Mouse (Mus musculus): ENCODE results near the gene Gm17660. TPM values are rescaled to one million over a fixed set of nuclear protein-coding genes. Genes with fewer than 3 reads are reported as not detected.

The Gm17660 gene
- polyA plus RNA-seq, 1 experiment: not detected

- H3K4me1 ChIP-seq (ENCODE audit: control insufficient read depth, insufficient read depth, low read length): 0 out of 2 replicates have a peak, but pooled peaks cover 2% of the 10 kb centered on the region
- H3K27ac ChIP-seq (ENCODE audit: insufficient read depth, low read length): peak overlapping the region; percentile 80
- WGBS: 6% methylated on average over 19 of the region's 19 CpGs
- peak overlapping the region; percentile 76 for H3K4me3 ChIP-seq (replicated peaks; ENCODE audit: insufficient read depth, low read depth, low read length)
- no peak for DNase-seq
- no peak for TF ChIP-seq CTCF (IDR thresholded peaks at IDR 0.05; ENCODE audit: borderline replicate concordance, insufficient read depth, low read depth, low read length)
- H3K27me3 ChIP-seq (ENCODE audit: control insufficient read depth, insufficient read depth, low read length): no peaks in the 10 kb centered on the region
These were observed 30.0 kb downstream of the Gm17660 start for GRCm38 (mm10) chr5:104047200-104048105.

GRCm38 (mm10) chr5:104046256-104047199, 30.9 kb downstream of the Gm17660 start, which contains the start of gene Nudt9:
TSS of gene Nudt9 (plus strand) at chr5:104046306.
- DNase-seq: peak; percentile 97 to 98
- 0 out of 2 replicates have a peak, but pooled peaks cover 2% of the 10 kb centered on the region for H3K4me1 ChIP-seq (ENCODE audit: control insufficient read depth, insufficient read depth, low read length)
- peak within 1 kb of the TSS; percentile 80 for H3K27ac ChIP-seq (ENCODE audit: insufficient read depth, low read length)
- 4% methylated on average over 90 of the region's 90 CpGs for WGBS
- TF ChIP-seq POLR2A (IDR thresholded peaks at IDR 0.05; ENCODE audit: borderline replicate concordance, insufficient read depth, low read length): peak; percentile 65
- TF ChIP-seq CTCF (IDR thresholded peaks at IDR 0.05; ENCODE audit: borderline replicate concordance, insufficient read depth, low read depth, low read length): no peak
- H3K27me3 ChIP-seq (ENCODE audit: control insufficient read depth, insufficient read depth, low read length): no peaks in the 10 kb centered on the region
- peak within 1 kb of the TSS; percentile 85 for H3K4me3 ChIP-seq (replicated peaks; ENCODE audit: insufficient read depth, low read depth, low read length)

GRCm38 (mm10) chr5:104043704-104044103, 33.7 kb downstream of the Gm17660 start:
- TF ChIP-seq CTCF (IDR thresholded peaks at IDR 0.05; ENCODE audit: borderline replicate concordance, insufficient read depth, low read depth, low read length) (no peak), POLR2A (IDR thresholded peaks at IDR 0.05; ENCODE audit: borderline replicate concordance, insufficient read depth, low read length) (no peak)
- Histone ChIP-seq H3K4me1 (ENCODE audit: control insufficient read depth, insufficient read depth, low read length) (0 out of 2 replicates have a peak, but pooled peaks cover 2% of the 10 kb centered on the region), H3K27ac (ENCODE audit: insufficient read depth, low read length) (no peak overlapping the region), H3K27me3 (ENCODE audit: control insufficient read depth, insufficient read depth, low read length) (no peaks in the 10 kb centered on the region), H3K4me3 (replicated peaks; ENCODE audit: insufficient read depth, low read depth, low read length) (no peak overlapping the region)
- 70% methylated on average over 2 of the region's 2 CpGs for WGBS
- DNase-seq: no peak

GRCm38 (mm10) chr5:104042906-104043305, 34.5 kb downstream of the Gm17660 start:
- no peak for DNase-seq
- Histone ChIP-seq H3K27me3 (ENCODE audit: control insufficient read depth, insufficient read depth, low read length) (no peaks in the 10 kb centered on the region), H3K27ac (ENCODE audit: insufficient read depth, low read length) (no peak overlapping the region), H3K4me3 (replicated peaks; ENCODE audit: insufficient read depth, low read depth, low read length) (no peak overlapping the region), H3K4me1 (ENCODE audit: control insufficient read depth, insufficient read depth, low read length) (no peaks in the 10 kb centered on the region)
- WGBS: 45% methylated on average over 2 of the region's 2 CpGs
- no peak for TF ChIP-seq POLR2A (IDR thresholded peaks at IDR 0.05; ENCODE audit: borderline replicate concordance, insufficient read depth, low read length)
- TF ChIP-seq CTCF (IDR thresholded peaks at IDR 0.05; ENCODE audit: borderline replicate concordance, insufficient read depth, low read depth, low read length): no peak

GRCm38 (mm10) chr5:104039154-104039932, 38.1 kb downstream of the Gm17660 start:
- H3K27me3 ChIP-seq (ENCODE audit: control insufficient read depth, insufficient read depth, low read length): no peaks in the 10 kb centered on the region
- WGBS: 57% methylated on average over 6 of the region's 6 CpGs
- no peaks in the 10 kb centered on the region for H3K4me1 ChIP-seq (ENCODE audit: control insufficient read depth, insufficient read depth, low read length)
- TF ChIP-seq CTCF (IDR thresholded peaks at IDR 0.05; ENCODE audit: borderline replicate concordance, insufficient read depth, low read depth, low read length) (peak; percentile 64; the same call in 1 of the 2 replicates), POLR2A (IDR thresholded peaks at IDR 0.05; ENCODE audit: borderline replicate concordance, insufficient read depth, low read length) (no peak)
- DNase-seq: peak; percentile 26 to 36
- no peak overlapping the region for H3K4me3 ChIP-seq (replicated peaks; ENCODE audit: insufficient read depth, low read depth, low read length)
- H3K27ac ChIP-seq (ENCODE audit: insufficient read depth, low read length): no peak overlapping the region

GRCm38 (mm10) chr5:104036686-104037085, 40.7 kb downstream of the Gm17660 start:
- H3K4me3 ChIP-seq (replicated peaks; ENCODE audit: insufficient read depth, low read depth, low read length): no peak overlapping the region
- H3K4me1 ChIP-seq (ENCODE audit: control insufficient read depth, insufficient read depth, low read length): no peaks in the 10 kb centered on the region
- 94% methylated on average over 1 of the region's 1 CpGs for WGBS
- no peak overlapping the region for H3K27ac ChIP-seq (ENCODE audit: insufficient read depth, low read length)
- DNase-seq: no peak
- H3K27me3 ChIP-seq (ENCODE audit: control insufficient read depth, insufficient read depth, low read length): no peaks in the 10 kb centered on the region
- no peak for TF ChIP-seq CTCF (IDR thresholded peaks at IDR 0.05; ENCODE audit: borderline replicate concordance, insufficient read depth, low read depth, low read length)
- no peak for TF ChIP-seq POLR2A (IDR thresholded peaks at IDR 0.05; ENCODE audit: borderline replicate concordance, insufficient read depth, low read length)

- DNase-seq: no peak
- H3K27me3 ChIP-seq (ENCODE audit: control insufficient read depth, insufficient read depth, low read length): no peaks in the 10 kb centered on the region
- no peak for TF ChIP-seq POLR2A (IDR thresholded peaks at IDR 0.05; ENCODE audit: borderline replicate concordance, insufficient read depth, low read length)
- H3K4me3 ChIP-seq (replicated peaks; ENCODE audit: insufficient read depth, low read depth, low read length): no peak overlapping the region
- 47% methylated on average over 1 of the region's 1 CpGs for WGBS
- no peaks in the 10 kb centered on the region for H3K4me1 ChIP-seq (ENCODE audit: control insufficient read depth, insufficient read depth, low read length)
- H3K27ac ChIP-seq (ENCODE audit: insufficient read depth, low read length): no peak overlapping the region
These were observed 41.6 kb downstream of the Gm17660 start for GRCm38 (mm10) chr5:104035824-104036223.
